Mouse (Mus musculus) megakaryocyte, embryonic 14.5 days (primary cell): ENCODE results near the gene Figla.

Experiments
- FLI1 ChIP-seq: IDR thresholded peaks from 2 replicates; pipeline ENCODE4 v1.6.1; 2012; ENCODE audit warnings: low read length, inconsistent platforms, mixed read lengths
- GATA1 ChIP-seq: IDR thresholded peaks from 3 replicates; pipeline ENCODE4 v1.6.1; 2012; ENCODE audit warnings: mixed read lengths, low read length, inconsistent platforms, borderline replicate concordance

DNA sequence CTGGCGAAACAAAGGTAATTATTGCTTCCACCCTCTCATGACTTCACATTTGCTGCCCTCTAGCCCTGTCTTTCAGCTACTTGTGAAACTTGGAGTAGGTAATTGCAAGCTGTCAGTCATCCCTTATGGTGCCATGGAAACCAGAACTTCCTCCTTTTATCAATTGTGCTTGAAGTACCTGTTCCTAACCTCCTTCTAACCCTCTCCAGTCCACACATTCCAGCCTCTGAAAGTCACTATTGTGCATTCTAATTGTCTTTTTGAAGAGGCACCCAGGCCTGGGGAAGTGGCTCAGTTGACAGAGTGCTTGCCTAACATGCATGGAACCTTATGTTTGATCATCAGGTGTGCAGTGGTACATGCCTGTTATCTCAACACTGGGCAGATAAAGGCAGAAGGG is 17.7 kb downstream of the Figla start:
- TF ChIP-seq GATA1 = no peak
- TF ChIP-seq FLI1 = no peak
